Mouse (Mus musculus) lung, postnatal 0 days (tissue): ENCODE data around the gene Klhdc8a.

Source experiments
- CTCF ChIP-seq: IDR thresholded peaks from 2 replicates; pipeline ENCODE4 v1.5.1; 2016; ENCODE audit warnings: antibody characterized with exemption, mild to moderate bottlenecking
- EP300 ChIP-seq: IDR thresholded peaks from 2 replicates; pipeline ENCODE4 v1.6.1; 2016; ENCODE audit warnings: antibody characterized with exemption, mild to moderate bottlenecking, control low read depth

DNA sequence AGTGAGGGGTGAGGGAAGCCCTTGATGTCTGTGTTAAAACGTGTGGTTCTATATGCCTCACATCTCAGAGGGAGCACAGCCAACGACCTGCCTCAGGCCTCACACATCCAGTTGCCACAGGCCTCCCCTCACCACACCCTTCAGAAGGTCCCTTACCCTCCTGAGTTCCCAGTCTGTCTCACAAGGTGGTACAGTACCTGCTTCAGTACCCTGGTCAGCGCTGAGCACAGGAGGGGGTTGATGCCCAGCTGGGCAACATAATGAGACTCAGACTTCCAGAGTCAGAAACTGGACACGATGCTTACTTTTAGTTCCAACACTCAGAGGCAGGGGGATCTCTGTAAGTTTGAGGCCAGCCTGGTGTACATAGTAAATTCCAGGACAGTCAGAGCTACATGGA, 8.4 kb downstream of the Klhdc8a start:
- TF ChIP-seq CTCF (no peak), EP300 (no peak)
